Mouse (Mus musculus) embryonic fibroblast, embryonic 13.5 days (primary cell): ENCODE data around the gene Liph.

Experiments
- CTCF ChIP-seq: IDR thresholded peaks from 2 replicates; pipeline ENCODE4 v1.5.1; 2011; ENCODE audit warnings: mild to moderate bottlenecking, control low read depth, low read length, moderate library complexity, borderline replicate concordance; ENCODE audit not compliant: insufficient read depth
- POLR2A ChIP-seq: IDR thresholded peaks from 2 replicates; pipeline ENCODE4 v1.6.1; 2011; ENCODE audit warnings: low read depth, mild to moderate bottlenecking, control low read depth, low read length, moderate library complexity

DNA sequence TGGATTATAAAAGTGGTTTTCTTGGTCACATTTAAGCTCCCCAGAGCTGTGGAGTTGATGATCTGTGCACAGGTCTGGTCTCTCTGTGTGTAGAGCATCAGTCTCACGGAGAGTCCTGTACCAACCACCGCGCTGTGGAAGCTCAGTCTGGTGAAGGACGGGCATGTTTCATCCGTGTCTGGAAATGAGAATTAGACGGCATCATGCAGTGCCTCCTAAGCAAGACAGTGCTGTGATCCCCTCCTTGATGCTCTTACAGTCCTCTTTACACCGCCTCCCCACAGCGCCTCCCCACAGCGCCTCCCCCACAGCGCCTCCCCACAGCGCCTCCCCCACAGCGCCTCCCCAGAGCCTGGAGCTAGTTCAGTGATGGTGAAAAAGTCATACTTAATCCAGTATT lies 11.4 kb downstream of the Liph start:
- TF ChIP-seq CTCF (no peak), POLR2A (no peak)
